Mouse (Mus musculus): ENCODE measurements around the gene Atp8b4. TPM values are rescaled to one million over a fixed set of nuclear protein-coding genes. Genes with fewer than 3 reads are reported as not detected.

The Atp8b4 gene
- polyA plus RNA-seq, 1 experiment from 2014 or later: 0.20 TPM

- no peak overlapping the region for H3K9ac ChIP-seq (replicated peaks; ENCODE audit: low read depth, low read length)
- WGBS: 54% methylated on average over 4 of the region's 4 CpGs
- H3K27me3 ChIP-seq (ENCODE audit: control insufficient read depth, insufficient read depth, low read length): no peaks in the 10 kb centered on the region
- no peak overlapping the region for H3K27ac ChIP-seq (ENCODE audit: low read length)
- no peak for ATAC-seq (ENCODE audit: insufficient number of reproducible peaks, insufficient read depth, low FRiP score, low read depth)
- no peaks in the 10 kb centered on the region for H3K36me3 ChIP-seq (ENCODE audit: control insufficient read depth, insufficient read depth, low read length)
- no peak overlapping the region for H3K4me3 ChIP-seq (ENCODE audit: low read depth, low read length)
- no peaks in the 10 kb centered on the region for H3K4me1 ChIP-seq (ENCODE audit: control insufficient read depth, insufficient read depth, low read length)
- H3K4me2 ChIP-seq (replicated peaks; ENCODE audit: low read depth, low read length): no peak overlapping the region
- H3K9me3 ChIP-seq (ENCODE audit: control insufficient read depth, low read depth, low read length): no peaks in the 10 kb centered on the region
Observed at GRCm38 (mm10) chr2:126441586-126441985, 58.9 kb downstream of the Atp8b4 start.

- H3K4me3 ChIP-seq (ENCODE audit: low read depth, low read length): no peak overlapping the region
- ATAC-seq (ENCODE audit: insufficient number of reproducible peaks, insufficient read depth, low FRiP score, low read depth): no peak
Observed at GRCm38 (mm10) chr2:126434712-126435111, 65.8 kb downstream of the Atp8b4 start.

GRCm38 (mm10) chr2:126434305-126434704, 66.2 kb downstream of the Atp8b4 start:
- H3K4me2 ChIP-seq (replicated peaks; ENCODE audit: low read depth, low read length): no peak overlapping the region
- no peaks in the 10 kb centered on the region for H3K9me3 ChIP-seq (ENCODE audit: control insufficient read depth, low read depth, low read length)

More at GRCm38 (mm10) chr2:126434712-126435111, 65.8 kb downstream of the Atp8b4 start:
- H3K9me3 ChIP-seq (ENCODE audit: control insufficient read depth, low read depth, low read length): no peaks in the 10 kb centered on the region
- no peaks in the 10 kb centered on the region for H3K36me3 ChIP-seq (ENCODE audit: control insufficient read depth, insufficient read depth, low read length)
- 80% methylated on average over 1 of the region's 1 CpGs for WGBS
- no peak overlapping the region for H3K9ac ChIP-seq (replicated peaks; ENCODE audit: low read depth, low read length)
- H3K4me2 ChIP-seq (replicated peaks; ENCODE audit: low read depth, low read length): no peak overlapping the region
- H3K27ac ChIP-seq (ENCODE audit: low read length): no peak overlapping the region
- no peaks in the 10 kb centered on the region for H3K27me3 ChIP-seq (ENCODE audit: control insufficient read depth, insufficient read depth, low read length)
- no peaks in the 10 kb centered on the region for H3K4me1 ChIP-seq (ENCODE audit: control insufficient read depth, insufficient read depth, low read length)

GRCm38 (mm10) chr2:126432481-126433066, 67.9 kb downstream of the Atp8b4 start:
- no peak overlapping the region for H3K9ac ChIP-seq (replicated peaks; ENCODE audit: low read depth, low read length)
- no peak overlapping the region for H3K4me2 ChIP-seq (replicated peaks; ENCODE audit: low read depth, low read length)
- 82% methylated on average over 9 of the region's 9 CpGs for WGBS
- no peaks in the 10 kb centered on the region for H3K36me3 ChIP-seq (ENCODE audit: control insufficient read depth, insufficient read depth, low read length)
- no peak overlapping the region for H3K27ac ChIP-seq (ENCODE audit: low read length)
- H3K4me1 ChIP-seq (ENCODE audit: control insufficient read depth, insufficient read depth, low read length): no peaks in the 10 kb centered on the region
- H3K27me3 ChIP-seq (ENCODE audit: control insufficient read depth, insufficient read depth, low read length): no peaks in the 10 kb centered on the region
- ATAC-seq (ENCODE audit: insufficient number of reproducible peaks, insufficient read depth, low FRiP score, low read depth): no peak
- H3K4me3 ChIP-seq (ENCODE audit: low read depth, low read length): no peak overlapping the region
- no peaks in the 10 kb centered on the region for H3K9me3 ChIP-seq (ENCODE audit: control insufficient read depth, low read depth, low read length)

More at GRCm38 (mm10) chr2:126434305-126434704, 66.2 kb downstream of the Atp8b4 start:
- ATAC-seq (ENCODE audit: insufficient number of reproducible peaks, insufficient read depth, low FRiP score, low read depth): no peak
- Histone ChIP-seq H3K4me1 (ENCODE audit: control insufficient read depth, insufficient read depth, low read length) (no peaks in the 10 kb centered on the region), H3K27me3 (ENCODE audit: control insufficient read depth, insufficient read depth, low read length) (no peaks in the 10 kb centered on the region), H3K36me3 (ENCODE audit: control insufficient read depth, insufficient read depth, low read length) (no peaks in the 10 kb centered on the region), H3K27ac (ENCODE audit: low read length) (no peak overlapping the region), H3K4me3 (ENCODE audit: low read depth, low read length) (no peak overlapping the region), H3K9ac (replicated peaks; ENCODE audit: low read depth, low read length) (no peak overlapping the region)
- 91% methylated on average over 9 of the region's 9 CpGs for WGBS

GRCm38 (mm10) chr2:126429282-126429681, 71.2 kb downstream of the Atp8b4 start:
- H3K4me2 ChIP-seq (replicated peaks; ENCODE audit: low read depth, low read length): no peak overlapping the region
- H3K27me3 ChIP-seq (ENCODE audit: control insufficient read depth, insufficient read depth, low read length): no peaks in the 10 kb centered on the region
- WGBS: 14% methylated on average over 3 of the region's 3 CpGs
- H3K9me3 ChIP-seq (ENCODE audit: control insufficient read depth, low read depth, low read length): no peaks in the 10 kb centered on the region
- no peaks in the 10 kb centered on the region for H3K4me1 ChIP-seq (ENCODE audit: control insufficient read depth, insufficient read depth, low read length)
- no peaks in the 10 kb centered on the region for H3K36me3 ChIP-seq (ENCODE audit: control insufficient read depth, insufficient read depth, low read length)
- H3K27ac ChIP-seq (ENCODE audit: low read length): no peak overlapping the region
- peak; percentile 58; the same call in 1 of the 2 replicates for ATAC-seq (ENCODE audit: insufficient number of reproducible peaks, insufficient read depth, low FRiP score, low read depth)
- no peak overlapping the region for H3K4me3 ChIP-seq (ENCODE audit: low read depth, low read length)
- H3K9ac ChIP-seq (replicated peaks; ENCODE audit: low read depth, low read length): no peak overlapping the region

GRCm38 (mm10) chr2:126425223-126425622, 75.3 kb downstream of the Atp8b4 start:
- H3K27me3 ChIP-seq (ENCODE audit: control insufficient read depth, insufficient read depth, low read length): no peaks in the 10 kb centered on the region
- H3K9me3 ChIP-seq (ENCODE audit: control insufficient read depth, low read depth, low read length): no peaks in the 10 kb centered on the region
- no peaks in the 10 kb centered on the region for H3K4me1 ChIP-seq (ENCODE audit: control insufficient read depth, insufficient read depth, low read length)
- no peak overlapping the region for H3K27ac ChIP-seq (ENCODE audit: low read length)
- WGBS: 88% methylated on average over 3 of the region's 3 CpGs
- no peak for ATAC-seq (ENCODE audit: insufficient number of reproducible peaks, insufficient read depth, low FRiP score, low read depth)
- H3K36me3 ChIP-seq (ENCODE audit: control insufficient read depth, insufficient read depth, low read length): no peaks in the 10 kb centered on the region
- H3K4me3 ChIP-seq (ENCODE audit: low read depth, low read length): no peak overlapping the region
- H3K9ac ChIP-seq (replicated peaks; ENCODE audit: low read depth, low read length): no peak overlapping the region
- no peak overlapping the region for H3K4me2 ChIP-seq (replicated peaks; ENCODE audit: low read depth, low read length)

- no peak overlapping the region for H3K4me2 ChIP-seq (replicated peaks; ENCODE audit: low read depth, low read length)
- no peak overlapping the region for H3K4me3 ChIP-seq (ENCODE audit: low read depth, low read length)
- 81% methylated on average over 8 of the region's 8 CpGs for WGBS
- no peaks in the 10 kb centered on the region for H3K27me3 ChIP-seq (ENCODE audit: control insufficient read depth, insufficient read depth, low read length)
- no peaks in the 10 kb centered on the region for H3K36me3 ChIP-seq (ENCODE audit: control insufficient read depth, insufficient read depth, low read length)
- no peaks in the 10 kb centered on the region for H3K4me1 ChIP-seq (ENCODE audit: control insufficient read depth, insufficient read depth, low read length)
- no peak for ATAC-seq (ENCODE audit: insufficient number of reproducible peaks, insufficient read depth, low FRiP score, low read depth)
- H3K9me3 ChIP-seq (ENCODE audit: control insufficient read depth, low read depth, low read length): no peaks in the 10 kb centered on the region
- no peak overlapping the region for H3K27ac ChIP-seq (ENCODE audit: low read length)
- H3K9ac ChIP-seq (replicated peaks; ENCODE audit: low read depth, low read length): no peak overlapping the region
Observed at GRCm38 (mm10) chr2:126424714-126425113, 75.8 kb downstream of the Atp8b4 start.

GRCm38 (mm10) chr2:126420901-126421300, 79.6 kb downstream of the Atp8b4 start:
- Histone ChIP-seq H3K27me3 (ENCODE audit: control insufficient read depth, insufficient read depth, low read length) (no peaks in the 10 kb centered on the region), H3K9ac (replicated peaks; ENCODE audit: low read depth, low read length) (no peak overlapping the region), H3K27ac (ENCODE audit: low read length) (no peak overlapping the region), H3K4me3 (ENCODE audit: low read depth, low read length) (no peak overlapping the region), H3K9me3 (ENCODE audit: control insufficient read depth, low read depth, low read length) (no peaks in the 10 kb centered on the region), H3K4me1 (ENCODE audit: control insufficient read depth, insufficient read depth, low read length) (no peaks in the 10 kb centered on the region), H3K36me3 (ENCODE audit: control insufficient read depth, insufficient read depth, low read length) (no peaks in the 10 kb centered on the region), H3K4me2 (replicated peaks; ENCODE audit: low read depth, low read length) (no peak overlapping the region)
- WGBS: 94% methylated on average over 2 of the region's 2 CpGs
- ATAC-seq (ENCODE audit: insufficient number of reproducible peaks, insufficient read depth, low FRiP score, low read depth): no peak

- Histone ChIP-seq H3K4me2 (replicated peaks; ENCODE audit: low read depth, low read length) (no peak overlapping the region), H3K27me3 (ENCODE audit: control insufficient read depth, insufficient read depth, low read length) (no peaks in the 10 kb centered on the region), H3K4me3 (ENCODE audit: low read depth, low read length) (no peak overlapping the region), H3K36me3 (ENCODE audit: control insufficient read depth, insufficient read depth, low read length) (no peaks in the 10 kb centered on the region), H3K27ac (ENCODE audit: low read length) (no peak overlapping the region), H3K4me1 (ENCODE audit: control insufficient read depth, insufficient read depth, low read length) (no peaks in the 10 kb centered on the region), H3K9me3 (ENCODE audit: control insufficient read depth, low read depth, low read length) (no peaks in the 10 kb centered on the region), H3K9ac (replicated peaks; ENCODE audit: low read depth, low read length) (no peak overlapping the region)
- ATAC-seq (ENCODE audit: insufficient number of reproducible peaks, insufficient read depth, low FRiP score, low read depth): no peak
- 88% methylated on average over 3 of the region's 3 CpGs for WGBS
Observed at GRCm38 (mm10) chr2:126418916-126419315, 81.6 kb downstream of the Atp8b4 start.

Data from stomach, embryonic 14.5 days (tissue).